Mouse (Mus musculus): ENCODE measurements around the gene Gpr137c. TPM values are rescaled to one million over a fixed set of nuclear protein-coding genes. Genes with fewer than 3 reads are reported as not detected.

Gene Gpr137c
- polyA plus RNA-seq, 1 experiment from 2014 or later, result 0.19 TPM

GRCm38 (mm10) chr14:45310101-45310500 lies 90.6 kb downstream of the Gpr137c start:
- WGBS (ENCODE audit: insufficient replicate concordance), result 86% methylated on average over 14 of the region's 14 CpGs
- Histone ChIP-seq H3K27me3 (ENCODE audit: control insufficient read depth, insufficient read depth, low read depth, low read length) (no peaks in the 10 kb centered on the region), H3K4me3 (ENCODE audit: low read depth, low read length) (no peak overlapping the region), H3K4me2 (ENCODE audit: low read depth, low read length) (no peak overlapping the region), H3K36me3 (ENCODE audit: control insufficient read depth, insufficient read depth) (peaks cover 4% of the 10 kb centered on the region), H3K4me1 (ENCODE audit: control insufficient read depth, low read depth, low read length) (peaks cover 6% of the 10 kb centered on the region), H3K27ac (ENCODE audit: low read length) (no peak overlapping the region), H3K9me3 (replicated peaks; ENCODE audit: control insufficient read depth, low read length) (no peaks in the 10 kb centered on the region), H3K9ac (ENCODE audit: low read depth, low read length) (no peak overlapping the region)
- no peak for ATAC-seq (ENCODE audit: low read depth)

- no peaks in the 10 kb centered on the region for H3K27me3 ChIP-seq (ENCODE audit: control insufficient read depth, insufficient read depth, low read depth, low read length)
- no peak for ATAC-seq (ENCODE audit: low read depth)
- H3K9ac ChIP-seq (ENCODE audit: low read depth, low read length), result peak overlapping the region; percentile 91
- no peaks in the 10 kb centered on the region for H3K9me3 ChIP-seq (replicated peaks; ENCODE audit: control insufficient read depth, low read length)
- H3K4me2 ChIP-seq (ENCODE audit: low read depth, low read length), result peak overlapping the region; percentile 83
- peaks cover 43% of the 10 kb centered on the region for H3K4me1 ChIP-seq (ENCODE audit: control insufficient read depth, low read depth, low read length)
- WGBS (ENCODE audit: insufficient replicate concordance), result 19% methylated on average over 5 of the region's 5 CpGs
- H3K36me3 ChIP-seq (ENCODE audit: control insufficient read depth, insufficient read depth), result no peaks in the 10 kb centered on the region
- H3K4me3 ChIP-seq (ENCODE audit: low read depth, low read length), result peak overlapping the region; percentile 93
- H3K27ac ChIP-seq (ENCODE audit: low read length), result no peak overlapping the region
Measured at GRCm38 (mm10) chr14:45316927-45317326, 97.4 kb downstream of the Gpr137c start.

- no peak; the same call in 1 of the 2 replicates for ATAC-seq (ENCODE audit: low read depth)
- H3K4me3 ChIP-seq (ENCODE audit: low read depth, low read length), result peak overlapping the region; percentile 93
- peak overlapping the region; percentile 83 for H3K4me2 ChIP-seq (ENCODE audit: low read depth, low read length)
- H3K4me1 ChIP-seq (ENCODE audit: control insufficient read depth, low read depth, low read length), result peaks cover 51% of the 10 kb centered on the region
- H3K27me3 ChIP-seq (ENCODE audit: control insufficient read depth, insufficient read depth, low read depth, low read length), result no peaks in the 10 kb centered on the region
- H3K27ac ChIP-seq (ENCODE audit: low read length), result peak overlapping the region; percentile 93
- 0% methylated on average over 35 of the region's 38 CpGs for WGBS (ENCODE audit: insufficient replicate concordance)
- H3K36me3 ChIP-seq (ENCODE audit: control insufficient read depth, insufficient read depth), result no peaks in the 10 kb centered on the region
- H3K9ac ChIP-seq (ENCODE audit: low read depth, low read length), result peak overlapping the region; percentile 91
- H3K9me3 ChIP-seq (replicated peaks; ENCODE audit: control insufficient read depth, low read length), result no peaks in the 10 kb centered on the region
Measured at GRCm38 (mm10) chr14:45317921-45318411, 98.4 kb downstream of the Gpr137c start.

GRCm38 (mm10) chr14:45318426-45319236 lies 99.1 kb downstream of the Gpr137c start, which contains the start of gene Ero1l:
Gene Ero1l, minus strand, starts transcription at chr14:45318771.
- H3K36me3 ChIP-seq (ENCODE audit: control insufficient read depth, insufficient read depth), result no peaks in the 10 kb centered on the region
- H3K4me1 ChIP-seq (ENCODE audit: control insufficient read depth, low read depth, low read length), result peaks cover 51% of the 10 kb centered on the region
- no peaks in the 10 kb centered on the region for H3K9me3 ChIP-seq (replicated peaks; ENCODE audit: control insufficient read depth, low read length)
- 1% methylated on average over 50 of the region's 74 CpGs for WGBS (ENCODE audit: insufficient replicate concordance)
- ATAC-seq (ENCODE audit: low read depth), result peak; percentile 90
- H3K4me3 ChIP-seq (ENCODE audit: low read depth, low read length), result peak within 1 kb of the TSS; percentile 93
- peak within 1 kb of the TSS; percentile 91 for H3K9ac ChIP-seq (ENCODE audit: low read depth, low read length)
- peak within 1 kb of the TSS; percentile 93 for H3K27ac ChIP-seq (ENCODE audit: low read length)
- no peaks in the 10 kb centered on the region for H3K27me3 ChIP-seq (ENCODE audit: control insufficient read depth, insufficient read depth, low read depth, low read length)
- peak within 1 kb of the TSS; percentile 83 for H3K4me2 ChIP-seq (ENCODE audit: low read depth, low read length)

- Histone ChIP-seq H3K36me3 (ENCODE audit: control insufficient read depth, insufficient read depth) (no peaks in the 10 kb centered on the region), H3K4me1 (ENCODE audit: control insufficient read depth, low read depth, low read length) (peaks cover 51% of the 10 kb centered on the region), H3K9ac (ENCODE audit: low read depth, low read length) (no peak overlapping the region), H3K9me3 (replicated peaks; ENCODE audit: control insufficient read depth, low read length) (no peaks in the 10 kb centered on the region), H3K4me3 (ENCODE audit: low read depth, low read length) (peak overlapping the region; percentile 93), H3K27ac (ENCODE audit: low read length) (peak overlapping the region; percentile 93), H3K4me2 (ENCODE audit: low read depth, low read length) (peak overlapping the region; percentile 83), H3K27me3 (ENCODE audit: control insufficient read depth, insufficient read depth, low read depth, low read length) (no peaks in the 10 kb centered on the region)
- peak; percentile 55 for ATAC-seq (ENCODE audit: low read depth)
- 13% methylated on average over 3 of the region's 3 CpGs for WGBS (ENCODE audit: insufficient replicate concordance)
Measured at GRCm38 (mm10) chr14:45319237-45319610, 99.7 kb downstream of the Gpr137c start.

GRCm38 (mm10) chr14:45320111-45320510 lies 100.6 kb downstream of the Gpr137c start:
- Histone ChIP-seq H3K9me3 (replicated peaks; ENCODE audit: control insufficient read depth, low read length) (no peaks in the 10 kb centered on the region), H3K4me3 (ENCODE audit: low read depth, low read length) (no peak overlapping the region), H3K9ac (ENCODE audit: low read depth, low read length) (no peak overlapping the region), H3K36me3 (ENCODE audit: control insufficient read depth, insufficient read depth) (no peaks in the 10 kb centered on the region), H3K4me1 (ENCODE audit: control insufficient read depth, low read depth, low read length) (peaks cover 53% of the 10 kb centered on the region), H3K27ac (ENCODE audit: low read length) (peak overlapping the region; percentile 6; the same call in 1 of the 2 replicates), H3K4me2 (ENCODE audit: low read depth, low read length) (no peak overlapping the region), H3K27me3 (ENCODE audit: control insufficient read depth, insufficient read depth, low read depth, low read length) (no peaks in the 10 kb centered on the region)
- 79% methylated on average over 4 of the region's 4 CpGs for WGBS (ENCODE audit: insufficient replicate concordance)
- no peak for ATAC-seq (ENCODE audit: low read depth)

GRCm38 (mm10) chr14:45321067-45321466 lies 101.5 kb downstream of the Gpr137c start:
- no peak overlapping the region for H3K4me2 ChIP-seq (ENCODE audit: low read depth, low read length)
- H3K4me3 ChIP-seq (ENCODE audit: low read depth, low read length), result no peak overlapping the region
- H3K27me3 ChIP-seq (ENCODE audit: control insufficient read depth, insufficient read depth, low read depth, low read length), result no peaks in the 10 kb centered on the region
- peaks cover 44% of the 10 kb centered on the region for H3K4me1 ChIP-seq (ENCODE audit: control insufficient read depth, low read depth, low read length)
- H3K27ac ChIP-seq (ENCODE audit: low read length), result peak overlapping the region; percentile 86
- no peak for ATAC-seq (ENCODE audit: low read depth)
- H3K9me3 ChIP-seq (replicated peaks; ENCODE audit: control insufficient read depth, low read length), result no peaks in the 10 kb centered on the region
- H3K9ac ChIP-seq (ENCODE audit: low read depth, low read length), result peak overlapping the region; percentile 36
- H3K36me3 ChIP-seq (ENCODE audit: control insufficient read depth, insufficient read depth), result no peaks in the 10 kb centered on the region
- 71% methylated on average over 3 of the region's 3 CpGs for WGBS (ENCODE audit: insufficient replicate concordance)

GRCm38 (mm10) chr14:45321622-45322021 lies 102.1 kb downstream of the Gpr137c start:
- H3K4me3 ChIP-seq (ENCODE audit: low read depth, low read length), result no peak overlapping the region; the same call in 1 of the 2 replicates

GRCm38 (mm10) chr14:45322450-45322849 lies 102.9 kb downstream of the Gpr137c start:
- Histone ChIP-seq H3K9ac (ENCODE audit: low read depth, low read length) (no peak overlapping the region), H3K4me3 (ENCODE audit: low read depth, low read length) (no peak overlapping the region), H3K9me3 (replicated peaks; ENCODE audit: control insufficient read depth, low read length) (no peaks in the 10 kb centered on the region), H3K36me3 (ENCODE audit: control insufficient read depth, insufficient read depth) (no peaks in the 10 kb centered on the region), H3K4me2 (ENCODE audit: low read depth, low read length) (no peak overlapping the region), H3K27ac (ENCODE audit: low read length) (no peak overlapping the region; the same call in 1 of the 2 replicates), H3K27me3 (ENCODE audit: control insufficient read depth, insufficient read depth, low read depth, low read length) (no peaks in the 10 kb centered on the region), H3K4me1 (ENCODE audit: control insufficient read depth, low read depth, low read length) (peaks cover 37% of the 10 kb centered on the region)
- no peak for ATAC-seq (ENCODE audit: low read depth)
- 64% methylated on average over 2 of the region's 2 CpGs for WGBS (ENCODE audit: insufficient replicate concordance)

More at GRCm38 (mm10) chr14:45321622-45322021, 102.1 kb downstream of the Gpr137c start:
- Histone ChIP-seq H3K9ac (ENCODE audit: low read depth, low read length) (peak overlapping the region; percentile 45), H3K36me3 (ENCODE audit: control insufficient read depth, insufficient read depth) (no peaks in the 10 kb centered on the region), H3K27me3 (ENCODE audit: control insufficient read depth, insufficient read depth, low read depth, low read length) (no peaks in the 10 kb centered on the region), H3K4me2 (ENCODE audit: low read depth, low read length) (peak overlapping the region; percentile 55), H3K9me3 (replicated peaks; ENCODE audit: control insufficient read depth, low read length) (no peaks in the 10 kb centered on the region), H3K27ac (ENCODE audit: low read length) (peak overlapping the region; percentile 86), H3K4me1 (ENCODE audit: control insufficient read depth, low read depth, low read length) (peaks cover 40% of the 10 kb centered on the region)
- WGBS (ENCODE audit: insufficient replicate concordance), result 28% methylated on average over 5 of the region's 5 CpGs
- ATAC-seq (ENCODE audit: low read depth), result peak; percentile 42
